Mouse (Mus musculus) C2C12 (cell line): ENCODE data around the gene Igsf23. TPM values are rescaled to one million over a fixed set of nuclear protein-coding genes. Genes with fewer than 3 reads are reported as not detected.

Experiments used
- H3K27me3 ChIP-seq: one replicate; pipeline ENCODE4 v1.6.1; 2011; ENCODE audit not compliant: control insufficient read depth, insufficient read depth, insufficient read length
- H3K36me3 ChIP-seq: one replicate; pipeline ENCODE4 v1.6.1; 2011; ENCODE audit not compliant: control insufficient read depth, insufficient read depth
- H3K4me3 ChIP-seq: one replicate; pipeline ENCODE4 v1.5.1; 2011; ENCODE audit warnings: mild to moderate bottlenecking, control low read depth; ENCODE audit not compliant: poor library complexity, insufficient read depth, severe bottlenecking
- H3K79me2 ChIP-seq: one replicate; pipeline ENCODE4 v1.6.1; 2011; ENCODE audit not compliant: control insufficient read depth, insufficient read depth
- H3K79me3 ChIP-seq: one replicate; pipeline ENCODE4 v1.6.1; 2011; ENCODE audit warnings: low read depth, control low read depth
- H3ac ChIP-seq: one replicate; pipeline ENCODE3; 2011; ENCODE audit warnings: low read depth; ENCODE audit not compliant: control insufficient read depth, insufficient read length
- CEBPB ChIP-seq: IDR thresholded peaks from one replicate; pipeline ENCODE4 v1.6.1; 2011; ENCODE audit warnings: low read depth, mild to moderate bottlenecking, control low read depth, moderate library complexity
- CTCF ChIP-seq: IDR thresholded peaks from one replicate; pipeline ENCODE4 v1.5.1; 2011; ENCODE audit not compliant: control insufficient read depth, insufficient read depth, insufficient read length
- FOSL1 ChIP-seq: IDR thresholded peaks from one replicate; pipeline ENCODE4 v1.8.0; 2011; ENCODE audit warnings: mild to moderate bottlenecking, low read length; ENCODE audit not compliant: poor library complexity, insufficient read depth, severe bottlenecking
- MAX ChIP-seq: IDR thresholded peaks from one replicate; pipeline ENCODE4 v1.6.1; 2011; ENCODE audit warnings: mild to moderate bottlenecking, control low read depth
- MYOD1 ChIP-seq: IDR thresholded peaks from one replicate; pipeline ENCODE4 v1.6.1; 2011; ENCODE audit warnings: low read depth; ENCODE audit not compliant: control insufficient read depth, insufficient read length
- MYOG ChIP-seq: IDR thresholded peaks from one replicate; pipeline ENCODE4 v1.6.1; 2011; ENCODE audit not compliant: control insufficient read depth, insufficient read length; ENCODE audit errors: extremely low read depth
- USF1 ChIP-seq: IDR thresholded peaks from one replicate; pipeline ENCODE4 v1.6.1; 2011; ENCODE audit warnings: low read depth, mild to moderate bottlenecking, control low read depth, moderate library complexity
- polyA plus RNA-seq: library from polyadenylated mRNA; unstranded; fragments of >200 nt; fragmentation: generic; extraction: Trizol; gene quantifications from one replicate; pipeline ENCODE4 v1.2.1, GENCODE M21; 2012; ENCODE audit warnings: missing spikeins

The Igsf23 gene
- polyA plus RNA-seq, 1 experiment: 0.06 TPM

- peaks cover 59% of the 10 kb centered on the region for H3K36me3 ChIP-seq
- peaks cover 22% of the 10 kb centered on the region for H3K79me3 ChIP-seq
- TF ChIP-seq MYOG: no peak
- TF ChIP-seq CEBPB: no peak
- TF ChIP-seq MYOD1: no peak
- TF ChIP-seq FOSL1: no peak
- no peak for TF ChIP-seq USF1
- no peak for TF ChIP-seq CTCF
- no peak for TF ChIP-seq MAX
- no peak overlapping the region for H3K4me3 ChIP-seq
- H3ac ChIP-seq: no peak overlapping the region
- peaks cover 32% of the 10 kb centered on the region for H3K79me2 ChIP-seq
- no peaks in the 10 kb centered on the region for H3K27me3 ChIP-seq
Measured at GRCm38 (mm10) chr7:19914558-19914957, 36.0 kb downstream of the Igsf23 start.

- Histone ChIP-seq H3K27me3 (no peaks in the 10 kb centered on the region), H3K36me3 (peaks cover 54% of the 10 kb centered on the region), H3ac (no peak overlapping the region), H3K79me3 (peaks cover 3% of the 10 kb centered on the region), H3K79me2 (peaks cover 9% of the 10 kb centered on the region), H3K4me3 (no peak overlapping the region)
- peak; percentile 38 for TF ChIP-seq MYOD1
- no peak for TF ChIP-seq CEBPB
- TF ChIP-seq FOSL1: no peak
- TF ChIP-seq USF1: no peak
- TF ChIP-seq MAX: no peak
- no peak for TF ChIP-seq MYOG
Measured at GRCm38 (mm10) chr7:19911695-19912524, 38.6 kb downstream of the Igsf23 start.

- TF ChIP-seq FOSL1 (peak; percentile 62), CTCF (no peak), MYOD1 (peak; percentile 90), USF1 (no peak), CEBPB (peak; percentile 62), MYOG (no peak)
- Histone ChIP-seq H3K4me3 (no peak overlapping the region), H3K79me3 (no peaks in the 10 kb centered on the region), H3K79me2 (peaks cover 4% of the 10 kb centered on the region), H3K36me3 (peaks cover 52% of the 10 kb centered on the region), H3K27me3 (no peaks in the 10 kb centered on the region), H3ac (no peak overlapping the region)
Measured at GRCm38 (mm10) chr7:19911292-19911658, 39.3 kb downstream of the Igsf23 start.

- peaks cover 47% of the 10 kb centered on the region for H3K36me3 ChIP-seq
- H3K79me2 ChIP-seq: peaks cover 4% of the 10 kb centered on the region
- no peak overlapping the region for H3ac ChIP-seq
- no peaks in the 10 kb centered on the region for H3K27me3 ChIP-seq
- TF ChIP-seq FOSL1: no peak
- no peak for TF ChIP-seq MYOD1
- no peak for TF ChIP-seq USF1
- peak; percentile 74 for TF ChIP-seq CTCF
- TF ChIP-seq CEBPB: no peak
- no peaks in the 10 kb centered on the region for H3K79me3 ChIP-seq
- no peak overlapping the region for H3K4me3 ChIP-seq
Measured at GRCm38 (mm10) chr7:19910421-19911291, 39.9 kb downstream of the Igsf23 start.

GRCm38 (mm10) chr7:19889881-19890280, 60.7 kb downstream of the Igsf23 start:
- Histone ChIP-seq H3K4me3 (no peak overlapping the region), H3K79me2 (no peaks in the 10 kb centered on the region), H3K36me3 (no peaks in the 10 kb centered on the region), H3K79me3 (no peaks in the 10 kb centered on the region), H3ac (no peak overlapping the region), H3K27me3 (no peaks in the 10 kb centered on the region)
- TF ChIP-seq MAX (no peak), CTCF (no peak), USF1 (no peak), MYOG (no peak), FOSL1 (no peak), CEBPB (no peak), MYOD1 (no peak)
